Mouse (Mus musculus): Measurements from ENCODE around the gene Slc17a9. TPM values are rescaled to one million over a fixed set of nuclear protein-coding genes. Genes with fewer than 3 reads are reported as not detected.

The Slc17a9 gene
- total and polyA plus RNA-seq, 3 experiments: 6.7 to 16.1 TPM; not detected in 1

DNA sequence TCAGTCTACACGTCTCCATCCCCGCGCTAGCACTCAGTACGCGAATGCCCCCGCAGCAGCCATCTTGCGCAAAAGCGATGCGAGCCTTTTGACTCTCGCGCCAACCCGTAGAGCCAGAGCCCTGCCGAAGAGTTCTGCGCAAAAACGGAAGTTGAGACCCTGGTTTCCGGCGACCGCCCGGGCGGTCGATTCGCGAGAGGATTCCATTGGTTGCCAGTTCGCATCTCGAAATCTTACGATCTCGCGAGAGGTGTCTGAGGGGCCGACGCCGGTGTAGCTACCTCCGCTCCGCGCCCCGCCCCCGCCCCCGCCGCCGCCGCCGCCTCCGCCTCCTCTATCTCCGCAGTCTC lies 15.2 kb upstream of the Slc17a9 start, which contains the start of the genes Dido1 and Gid8:
Dido1 (minus strand) TSS at position 77 of the 350 bp plus-strand sequence.
Gid8 (plus strand) TSS at position 195 of the 350 bp plus-strand sequence.
- Histone ChIP-seq H3K9ac (ENCODE audit: control insufficient read depth, low read depth, low read length, poor library complexity, severe bottlenecking) (peak within 1 kb of the TSS; percentile 95), H3K4me1 (ENCODE audit: control insufficient read depth in 1 of 2, insufficient read depth in 2 of 2, low read length in 2 of 2) (peaks cover 9 to 33% of the 10 kb centered on the region in 2 experiments), H3K27me3 (ENCODE audit: control insufficient read depth in 1 of 2, insufficient read depth in 2 of 2, low read length in 2 of 2) (no peaks in the 10 kb centered on the region), H3K9me3 (replicated peaks; ENCODE audit: insufficient read depth, low read length) (no peaks in the 10 kb centered on the region), H3K27ac (ENCODE audit: control insufficient read depth, low read depth, low read length) (peak within 1 kb of the TSS; percentile 84), H3K36me3 (ENCODE audit: control insufficient read depth in 1 of 2, insufficient read depth in 2 of 2, low read length in 2 of 2) (peaks cover 8 to 43% of the 10 kb centered on the region in 2 experiments), H3K79me2 (ENCODE audit: control insufficient read depth, insufficient read depth, low read length, poor library complexity) (peaks cover 65% of the 10 kb centered on the region), H3K4me3 (ENCODE audit: control insufficient read depth in 1 of 2, insufficient read depth in 1 of 2, low read depth in 2 of 2, low read length in 2 of 2) (peak within 1 kb of the TSS; percentile 86 to 99)
- TF ChIP-seq MXI1 (IDR thresholded peaks at IDR 0.05; ENCODE audit: low read depth, low read length) (peak; percentile 79; the same call in 1 of the 2 replicates), SIN3A (IDR thresholded peaks at IDR 0.05; ENCODE audit: low read length) (peak; percentile 91), TCF12 (IDR thresholded peaks at IDR 0.05; ENCODE audit: low read depth, low read length) (peak; percentile 74), MAZ (IDR thresholded peaks at IDR 0.05; ENCODE audit: low read depth, low read length) (peak; percentile 73), KAT2A (conservative IDR thresholded peaks at IDR 0.05; ENCODE audit: low read depth, low read length) (peak; percentile 82), TBP (IDR thresholded peaks at IDR 0.05; ENCODE audit: low read depth, low read length) (peak; percentile 89), POLR2AphosphoS2 (IDR thresholded peaks at IDR 0.05; ENCODE audit: low read length) (peak; percentile 47; the same call in 1 of the 2 replicates), BHLHE40 (IDR thresholded peaks at IDR 0.05; ENCODE audit: borderline replicate concordance, low read depth, low read length) (no peak), MYB (IDR thresholded peaks at IDR 0.05; ENCODE audit: low read depth, low read length) (no peak), NELFE (IDR thresholded peaks at IDR 0.05; ENCODE audit: low read depth, low read length) (peak; percentile 77), POLR2A (IDR thresholded peaks at IDR 0.05; ENCODE audit: control insufficient read depth in 1 of 2, insufficient read depth in 1 of 2, low read depth in 1 of 2, low read length in 2 of 2, poor library complexity in 1 of 2) (peak in 1 of 2 experiments; percentile 78; a peak in 2 of 4 replicates), GATA1 (IDR thresholded peaks at IDR 0.05; ENCODE audit: low read depth, low read length) (no peak), ELF1 (IDR thresholded peaks at IDR 0.05; ENCODE audit: low read depth, low read length) (peak; percentile 80), CHD2 (IDR thresholded peaks at IDR 0.05; ENCODE audit: low read length) (peak; percentile 92), ZMIZ1 (IDR thresholded peaks at IDR 0.05; ENCODE audit: low read depth, low read length) (peak; percentile 68; the same call in 1 of the 2 replicates), NRF1 (IDR thresholded peaks at IDR 0.05; ENCODE audit: insufficient read depth, low read depth, low read length, poor library complexity, severe bottlenecking) (peak; percentile 85), HCFC1 (IDR thresholded peaks at IDR 0.05; ENCODE audit: low read depth, low read length) (peak; percentile 96), MAFK (IDR thresholded peaks at IDR 0.05; ENCODE audit: borderline replicate concordance, low read depth, low read length) (no peak), ZNF384 (IDR thresholded peaks at IDR 0.05; ENCODE audit: low read depth, low read length) (no peak)
- peak; percentile 98 for DNase-seq (ENCODE audit: low read depth, low spot score)

Data from MEL (cell line).